Mouse (Mus musculus): ENCODE results near the gene Gm21987.

DNA sequence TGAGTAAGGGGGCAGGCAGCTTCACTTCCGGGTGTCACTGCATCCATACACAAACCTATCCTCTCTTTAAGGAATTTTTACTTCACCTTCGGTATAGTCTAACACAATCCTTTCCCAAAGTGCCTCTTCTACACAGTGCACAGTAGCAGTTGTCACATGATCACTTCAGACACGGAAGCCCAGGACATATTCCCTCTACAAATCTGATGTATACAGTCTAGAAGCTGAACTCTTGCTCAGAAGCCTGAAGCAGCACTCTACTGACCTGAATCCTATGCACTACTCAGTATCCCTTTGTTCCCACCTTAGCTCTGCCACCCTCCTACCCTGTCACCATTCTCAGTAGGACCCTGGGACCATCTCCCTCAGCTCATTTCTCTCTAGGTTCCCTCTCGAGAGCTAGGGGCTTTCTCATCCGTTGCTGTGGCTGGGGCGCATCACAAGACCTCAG is 38.4 kb downstream of the Gm21987 start:
- no peak for TF ChIP-seq POLR2A (IDR thresholded peaks at IDR 0.05; ENCODE audit: borderline replicate concordance, insufficient read depth, low read length)
- TF ChIP-seq CTCF (IDR thresholded peaks at IDR 0.05; ENCODE audit: borderline replicate concordance, insufficient read depth, low read depth, low read length): no peak

All from cerebellum, adult 2 months (tissue).